ENCODE assay signal across 9 mouse cellular contexts in the genomic region with DNA sequence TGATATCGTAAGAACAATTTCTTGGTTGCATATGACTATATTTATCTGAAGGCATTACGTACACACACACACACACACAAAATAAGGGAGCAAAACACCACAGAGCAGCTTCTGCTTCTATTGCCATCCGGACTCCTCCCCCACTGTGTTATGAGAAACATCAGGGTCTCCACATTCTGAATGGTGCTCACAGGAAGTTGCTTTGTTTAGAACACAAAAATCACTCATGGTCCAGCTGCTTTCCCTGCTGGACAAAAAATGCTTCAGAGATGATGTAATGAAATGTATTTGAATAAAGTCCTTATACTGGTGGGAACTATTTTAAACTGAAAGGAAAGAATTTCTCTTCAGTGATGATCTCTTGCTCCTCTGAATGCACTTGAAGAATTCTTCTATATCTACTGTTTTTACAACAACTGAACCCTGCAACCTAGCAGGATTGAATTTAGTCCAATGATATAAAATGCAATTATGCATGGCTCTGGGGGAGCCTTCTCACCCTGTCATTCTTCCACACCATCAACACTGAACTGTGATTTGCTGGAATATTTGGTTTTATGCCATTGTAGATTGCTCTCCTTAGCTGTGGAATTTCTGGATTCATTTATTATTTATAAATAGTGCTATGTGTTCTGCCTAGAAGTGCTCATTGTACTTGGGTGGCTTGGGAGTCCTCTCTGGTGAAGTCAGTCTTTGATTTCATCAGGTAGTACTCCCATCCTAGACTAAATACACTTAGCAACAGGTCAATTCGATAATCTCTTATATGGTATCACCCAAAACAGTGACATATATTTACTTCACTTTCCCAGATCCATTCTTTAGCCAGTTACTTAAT.
A peak's percentile ranks its signal among the peaks of the same experiment; 100 is the strongest.
DNase-seq lines count a peak whose midpoint lies in the region; ATAC-seq and TF ChIP-seq lines count a peak whose summit lies in the region.
"Had no signal": no experiment of that assay in that cellular context is flagged by ENCODE, and none has a peak within 500 bp of the region (broad histone marks: within the 10 kb centered on the region; RNA-seq: fewer than 3 reads in every experiment).

No protein-coding gene starts in this region.

- peak; percentile 64 for ATAC-seq in kidney, embryonic 14.5 days (ENCODE audit: low FRiP score, low TSS enrichment)
- ATAC-seq in heart, postnatal 0 days (ENCODE audit: insufficient read depth, low read depth): peak; percentile 82
- ATAC-seq in midbrain, embryonic 12.5 days (ENCODE audit: low FRiP score, low read depth): peak; percentile 73

- no peaks in the 10 kb centered on the region for H3K27me3 ChIP-seq in kidney, embryonic 14.5 days (ENCODE audit: control insufficient read depth, insufficient read depth, low read length)
- no peaks in the 10 kb centered on the region for H3K27me3 ChIP-seq in heart, postnatal 0 days (ENCODE audit: control insufficient read depth, insufficient read depth, low read length)
- H3K27me3 ChIP-seq in midbrain, embryonic 12.5 days: no peaks in the 10 kb centered on the region
- H3K27me3 ChIP-seq: liver, embryonic 13.5 days had no signal

- H3K4me1 ChIP-seq in kidney, embryonic 14.5 days (ENCODE audit: control insufficient read depth, insufficient read depth, low read length): no peaks in the 10 kb centered on the region
- peaks cover 21% of the 10 kb centered on the region for H3K4me1 ChIP-seq in heart, postnatal 0 days (ENCODE audit: control insufficient read depth, insufficient read depth)
- H3K4me1 ChIP-seq in midbrain, embryonic 12.5 days: peaks cover 12% of the 10 kb centered on the region
- H3K4me1 ChIP-seq: liver, embryonic 13.5 days had no signal

- H3K36me3 ChIP-seq in kidney, embryonic 14.5 days (ENCODE audit: control insufficient read depth, insufficient read depth, low read length): no peaks in the 10 kb centered on the region
- H3K36me3 ChIP-seq in heart, postnatal 0 days (replicated peaks; ENCODE audit: control insufficient read depth, insufficient read depth, low read length): no peaks in the 10 kb centered on the region
- no peaks in the 10 kb centered on the region for H3K36me3 ChIP-seq in midbrain, embryonic 12.5 days
- H3K36me3 ChIP-seq: liver, embryonic 13.5 days had no signal

- no peak overlapping the region for H3K4me2 ChIP-seq in kidney, embryonic 14.5 days (replicated peaks; ENCODE audit: low read depth, low read length)
- no peak overlapping the region for H3K4me2 ChIP-seq in heart, postnatal 0 days (ENCODE audit: low read depth, low read length)
- no peak overlapping the region for H3K4me2 ChIP-seq in midbrain, embryonic 12.5 days (replicated peaks)
- H3K4me2 ChIP-seq: liver, embryonic 13.5 days had no signal

- no peaks in the 10 kb centered on the region for H3K9me3 ChIP-seq in kidney, embryonic 14.5 days (ENCODE audit: control insufficient read depth, low read length)
- no peaks in the 10 kb centered on the region for H3K9me3 ChIP-seq in heart, postnatal 0 days (replicated peaks; ENCODE audit: control insufficient read depth, low read length)
- no peaks in the 10 kb centered on the region for H3K9me3 ChIP-seq in midbrain, embryonic 12.5 days
- H3K9me3 ChIP-seq: liver, embryonic 13.5 days had no signal

- H3K9ac ChIP-seq in kidney, embryonic 14.5 days (ENCODE audit: low read depth, low read length): no peak overlapping the region
- H3K9ac ChIP-seq in heart, postnatal 0 days (replicated peaks; ENCODE audit: low read depth, low read length): no peak overlapping the region
- H3K9ac ChIP-seq in midbrain, embryonic 12.5 days (replicated peaks): no peak overlapping the region
- H3K9ac ChIP-seq: liver, embryonic 13.5 days had no signal

- 75% methylated on average over 4 of the region's 4 CpGs for WGBS in kidney, embryonic 14.5 days
- WGBS in heart, postnatal 0 days: 42% methylated on average over 4 of the region's 4 CpGs
- 68% methylated on average over 4 of the region's 4 CpGs for WGBS in midbrain, embryonic 12.5 days

- 0 out of 2 replicates have a peak overlapping the region, but pooled peaks have one; percentile 4 for H3K27ac ChIP-seq in kidney, embryonic 14.5 days (ENCODE audit: low read depth, low read length)
- peak overlapping the region; percentile 50 for H3K27ac ChIP-seq in heart, postnatal 0 days (ENCODE audit: low read depth)
- H3K27ac ChIP-seq in midbrain, embryonic 12.5 days (replicated peaks): no peak overlapping the region
- H3K27ac ChIP-seq: liver, embryonic 13.5 days had no signal

- no peak for DNase-seq in kidney, adult 8-10 months
- DNase-seq in embryo, embryonic 10.5 days (ENCODE audit: low spot score): peak; percentile 64
- peak; percentile 72 for DNase-seq in heart, postnatal 0 days (ENCODE audit: low spot score)
- no peak for DNase-seq in frontal cortex, postnatal 14 days (ENCODE audit: low spot score in 2 of 2)
- DNase-seq in T-cell, adult 2 months (ENCODE audit: low spot score): no peak
- no peak for DNase-seq in layer of hippocampus, adult 8-10 months (ENCODE audit: low spot score in 2 of 2)
- DNase-seq: liver, embryonic 13.5 days had no signal

- no peak overlapping the region for H3K4me3 ChIP-seq in kidney, embryonic 14.5 days (ENCODE audit: low read length)
- H3K4me3 ChIP-seq in heart, postnatal 0 days (ENCODE audit: low read depth, low read length): no peak overlapping the region
- H3K4me3 ChIP-seq in midbrain, embryonic 12.5 days: no peak overlapping the region
- H3K4me3 ChIP-seq: liver, embryonic 13.5 days had no signal

- no peak for TF ChIP-seq EP300 in heart, postnatal 0 days (IDR thresholded peaks at IDR 0.05; ENCODE audit: low read depth)

- TF ChIP-seq CTCF in heart, postnatal 0 days (IDR thresholded peaks at IDR 0.05; ENCODE audit: low read depth): no peak

Comparison
In these comparisons a context has a peak if more than half of its experiments do, and no peak if none do; other contexts are left out.
1. DNase-seq: peak in embryo, embryonic 10.5 days (single experiment) and heart, postnatal 0 days (single experiment); none in kidney, adult 8-10 months (0 of 2), frontal cortex, postnatal 14 days (0 of 2), T-cell, adult 2 months (single experiment) and layer of hippocampus, adult 8-10 months (0 of 2).
2. Peak in every context shown above with its lines, with median percentiles within 50 percentile points of each other: ATAC-seq.